Mouse (Mus musculus) left cerebral cortex, adult 8-10 months (tissue): ENCODE data around the gene Hoxa3. TPM values are rescaled to one million over a fixed set of nuclear protein-coding genes. Genes with fewer than 3 reads are reported as not detected.

Source experiments
- DNase-seq, 2 experiments: peaks; one replicate each; pipeline ENCODE4 v3.0.0; 2022; ENCODE audit warnings: low spot score in 2 of 2
- microRNA-seq, 2 experiments: library from miRNA; unstranded; fragments of <30 nt; microRNA quantifications; one replicate each; pipeline ENCODE4 v1.2.0; 2022
- total RNA-seq, 4 experiments: library from RNA; stranded (reverse); gene quantifications; 2 replicates each; pipeline ENCODE4 v1.2.4; 2022

The Hoxa3 gene
- total RNA-seq, 4 experiments from 2014 or later: not detected

- DNase-seq: no peak
Measured at GRCm38 (mm10) chr6:52157466-52158275, 55.5 kb downstream of the Hoxa3 start.

GRCm38 (mm10) chr6:52156551-52157200 lies 56.5 kb downstream of the Hoxa3 start:
- no peak for DNase-seq

GRCm38 (mm10) chr6:52155471-52155870 lies 57.7 kb downstream of the Hoxa3 start:
- no peak for DNase-seq

DNA sequence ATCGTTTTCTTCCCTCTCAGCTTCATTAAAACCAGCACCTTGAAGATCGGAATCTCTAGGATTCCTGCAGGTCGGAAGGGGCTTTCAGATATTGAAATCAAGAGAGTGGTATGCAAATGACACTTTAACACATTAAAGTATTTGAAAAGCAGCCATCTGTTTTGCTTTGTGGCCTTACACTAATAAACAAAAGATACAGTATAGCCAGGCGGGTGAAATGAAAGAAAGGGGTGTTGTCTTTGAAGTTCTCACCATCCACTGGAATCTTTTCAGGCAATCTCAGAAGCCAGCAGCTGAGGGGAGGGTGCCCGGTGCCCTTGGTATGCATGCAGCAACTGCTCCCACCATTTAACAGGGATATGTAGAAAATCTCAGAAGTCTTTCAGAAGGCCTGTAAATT lies 59.1 kb downstream of the Hoxa3 start:
- no peak for DNase-seq

GRCm38 (mm10) chr6:52153270-52153669 lies 59.9 kb downstream of the Hoxa3 start:
- no peak for DNase-seq

DNA sequence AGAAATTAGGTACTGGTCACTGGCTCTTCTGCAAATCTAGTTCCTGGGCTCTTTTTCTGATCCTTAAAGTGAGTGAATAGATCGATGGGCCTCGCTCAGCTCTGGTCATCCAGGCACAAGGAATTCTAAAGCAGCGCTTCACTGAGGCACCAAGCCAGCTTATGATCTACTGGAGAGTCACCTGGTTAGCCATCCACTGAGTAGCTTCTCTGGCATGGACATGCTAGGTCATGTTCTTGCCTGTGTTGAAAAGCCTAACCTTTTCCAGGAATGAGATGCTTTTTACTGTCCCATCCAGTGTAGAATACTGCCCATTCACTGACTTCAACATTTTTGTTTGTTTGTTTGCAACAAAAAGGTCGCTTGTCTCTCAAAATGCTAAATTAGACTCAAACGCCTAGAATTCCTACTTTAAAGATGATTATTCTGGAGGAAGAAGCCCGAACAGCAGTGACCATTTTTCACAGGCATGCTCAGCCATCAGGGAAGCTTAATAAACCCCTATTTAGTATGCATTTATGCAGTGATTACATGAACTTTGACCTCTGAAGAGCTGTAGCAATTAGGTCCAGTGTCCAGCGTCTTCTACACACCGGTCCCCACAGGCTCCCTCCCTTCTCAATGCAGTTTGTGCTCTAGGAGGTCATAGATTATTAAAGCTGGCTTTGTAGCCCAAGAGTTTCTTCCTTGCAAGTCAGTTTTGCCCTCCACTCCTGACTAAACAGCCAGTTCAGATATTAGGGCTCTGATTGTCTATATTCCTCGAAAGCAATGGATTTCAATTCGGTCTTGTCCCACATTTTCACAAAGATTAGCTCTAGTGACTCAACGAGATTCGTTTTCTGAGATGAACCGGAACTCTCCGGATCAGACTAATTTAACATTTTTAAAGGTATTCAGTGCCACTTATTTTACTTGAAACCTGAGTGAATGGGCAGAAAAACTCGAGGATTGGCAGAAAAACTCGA lies 60.6 kb downstream of the Hoxa3 start:
- DNase-seq: no peak

GRCm38 (mm10) chr6:52151571-52151970 lies 61.6 kb downstream of the Hoxa3 start:
- DNase-seq: no peak

DNA sequence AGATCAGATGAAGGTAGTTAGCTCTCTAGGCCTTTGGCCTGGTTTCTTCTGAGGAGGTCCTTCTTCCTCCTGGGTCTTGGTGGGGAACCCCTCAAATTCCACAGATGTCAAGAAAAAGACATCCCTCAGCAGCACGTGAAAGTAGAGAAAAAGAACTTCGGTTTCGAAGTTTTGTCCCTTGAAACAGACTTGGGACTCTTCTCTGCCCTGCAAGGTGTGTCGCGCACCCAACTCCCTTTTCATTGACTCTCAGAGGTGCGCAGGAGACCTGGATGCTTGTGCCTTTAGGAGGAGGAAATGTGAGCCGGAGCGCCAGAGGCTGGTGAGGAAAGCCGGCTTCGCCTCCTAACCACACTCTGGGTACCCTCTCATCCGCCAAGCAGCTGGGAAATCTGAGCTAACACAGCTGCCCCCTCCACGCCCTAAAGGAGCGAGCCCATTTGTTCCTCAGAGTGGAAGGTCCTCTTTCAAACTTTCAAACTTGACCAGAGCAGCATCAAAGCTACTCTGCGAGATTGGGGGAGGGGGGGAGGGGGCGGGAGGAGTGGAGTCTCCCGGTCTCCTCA lies 62.7 kb downstream of the Hoxa3 start:
- DNase-seq: no peak

- no peak for DNase-seq
Measured at GRCm38 (mm10) chr6:52139115-52139514, 74.0 kb downstream of the Hoxa3 start.

- DNase-seq: no peak
Measured at GRCm38 (mm10) chr6:52138576-52138975, 74.6 kb downstream of the Hoxa3 start.

GRCm38 (mm10) chr6:52137841-52138535 lies 75.1 kb downstream of the Hoxa3 start:
- DNase-seq: no peak

DNA sequence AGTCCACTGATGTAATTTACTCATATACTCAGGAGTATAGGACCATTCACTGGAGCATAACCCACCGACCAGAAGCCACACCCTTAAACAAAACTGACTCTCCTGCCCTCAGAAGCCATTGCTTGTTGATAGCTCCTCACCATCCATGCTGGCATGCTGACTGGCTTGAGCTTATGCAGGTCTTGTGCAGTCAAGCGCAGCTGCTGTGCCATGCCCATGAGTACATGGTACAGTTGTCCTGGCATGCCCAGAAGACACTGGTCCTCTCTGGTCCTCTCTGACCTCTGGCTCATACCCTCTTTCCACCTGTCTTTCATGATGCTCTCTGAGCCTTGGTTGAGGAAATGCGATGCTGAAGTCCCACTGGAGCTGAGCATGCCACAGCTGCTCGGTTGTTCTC lies 89.5 kb downstream of the Hoxa3 start:
- DNase-seq: no peak

DNA sequence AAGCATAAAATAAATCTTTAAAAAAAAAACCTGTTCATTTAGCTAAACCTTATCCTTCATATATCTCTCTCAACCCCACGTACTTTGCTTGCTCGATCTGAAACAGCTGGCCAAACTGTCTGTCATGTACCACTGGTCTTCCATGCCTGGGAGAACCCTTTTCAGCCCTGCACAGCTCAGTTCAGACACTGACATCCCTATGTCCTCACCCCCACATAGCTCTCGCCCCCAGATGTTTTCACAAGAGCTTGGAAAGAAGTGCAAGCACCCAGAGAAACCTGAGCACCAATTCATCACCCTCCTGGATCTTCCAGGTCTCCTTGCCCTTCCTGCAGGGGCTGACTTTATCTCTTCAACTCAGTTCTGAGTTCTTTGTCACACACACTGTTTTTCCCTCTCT lies 92.0 kb downstream of the Hoxa3 start:
- DNase-seq: no peak

Small RNA genes within 50 kb of the gene (microRNA-seq; reads per million reads assigned to microRNA genes)
- gene Mir196b: 1.8 to 4.6 reads per million in 2 experiments

Other genes starting within 250 kb of the Hoxa3 start
- 10 to 100 TPM; 14.0 to 20.9 (median 18.5) TPM for gene Skap2, start 200.8 kb downstream of the Hoxa3 start, total RNA-seq
- gene Hoxa1, start 55.0 kb downstream of the Hoxa3 start, total RNA-seq: not detected
- not detected for gene Hoxa2, start 48.5 kb downstream of the Hoxa3 start, total RNA-seq
- gene 5730596B20Rik, start 35.8 kb downstream of the Hoxa3 start, total RNA-seq: not detected
- not detected for gene Hoxa4, start 21.6 kb downstream of the Hoxa3 start, total RNA-seq
- gene Hoxa5, start 8.7 kb downstream of the Hoxa3 start, total RNA-seq: not detected
- gene Hoxa6, start 4.6 kb downstream of the Hoxa3 start, total RNA-seq: not detected
- gene Gm28308, start within 50 bp of the Hoxa3 start, total RNA-seq: not detected
- not detected for gene Hoxa7, start 8.5 kb upstream of the Hoxa3 start, total RNA-seq
- gene Hoxa9, start 17.8 kb upstream of the Hoxa3 start, total RNA-seq: not detected
- gene Hoxa10, start 27.5 kb upstream of the Hoxa3 start, total RNA-seq: not detected
- gene Hoxa11, start 32.5 kb upstream of the Hoxa3 start, total RNA-seq: not detected
- gene Hoxa13, start 47.5 kb upstream of the Hoxa3 start, total RNA-seq: not detected
- gene Evx1, start 100.2 kb upstream of the Hoxa3 start, total RNA-seq: not detected